ENCODE assay signal across 1 mouse cellular context in the genomic region with DNA sequence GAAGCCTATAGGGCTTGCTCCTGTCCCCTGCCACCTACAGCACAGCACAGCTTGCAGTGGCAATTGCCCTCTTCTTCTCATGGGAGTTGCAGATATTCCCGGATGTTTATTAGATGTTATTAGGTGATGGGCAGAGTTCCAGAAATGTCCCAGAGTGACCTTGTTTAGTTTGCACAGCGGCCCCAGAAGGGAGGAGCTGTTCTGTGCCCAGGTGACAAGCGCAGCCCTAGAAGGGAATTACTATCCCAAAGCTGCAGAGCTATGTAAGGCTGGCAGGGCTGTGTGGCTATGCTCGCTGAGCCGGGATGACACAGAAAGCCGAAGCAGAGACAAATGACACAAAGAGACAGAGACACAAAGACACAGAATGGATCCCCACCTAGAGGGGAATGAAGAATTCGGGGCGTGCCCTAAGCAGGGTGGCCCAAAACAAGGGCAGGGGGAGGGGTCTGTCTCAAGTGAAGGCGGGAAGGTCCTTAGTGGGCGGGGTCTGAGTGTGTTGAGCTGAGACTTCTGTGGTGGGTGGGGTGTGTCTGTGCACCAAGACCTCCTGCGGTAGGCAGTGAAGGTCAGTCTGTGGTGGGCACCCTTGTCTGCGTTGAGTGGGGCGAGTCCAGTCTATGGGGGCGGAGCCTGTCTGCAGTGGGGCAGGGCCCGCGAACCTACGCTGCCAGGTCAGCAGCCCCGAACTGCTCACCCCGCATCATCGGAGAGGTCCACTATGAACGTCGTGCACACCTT.
A peak's percentile ranks its signal among the peaks of the same experiment; 100 is the strongest.
TF ChIP-seq lines count a peak whose summit lies in the region.

No protein-coding gene starts in this region.

TF ChIP-seq in CH12.LX, 34 proteins besides CTCF, POLR2A, EP300 and RAD21:
- TF ChIP-seq E2F4 (IDR thresholded peaks at IDR 0.05; ENCODE audit: insufficient replicate concordance, low read depth, low read length), result 0 out of 2 replicates have a peak, but pooled peaks have one; percentile 17
- TF ChIP-seq TBP (conservative IDR thresholded peaks at IDR 0.05; ENCODE audit: low read depth, low read length), result no peak
